Mouse (Mus musculus): Measurements from ENCODE around the gene Arr3.
A peak's percentile ranks its signal among the peaks of the same experiment; 100 is the strongest.

Gene Arr3

DNA sequence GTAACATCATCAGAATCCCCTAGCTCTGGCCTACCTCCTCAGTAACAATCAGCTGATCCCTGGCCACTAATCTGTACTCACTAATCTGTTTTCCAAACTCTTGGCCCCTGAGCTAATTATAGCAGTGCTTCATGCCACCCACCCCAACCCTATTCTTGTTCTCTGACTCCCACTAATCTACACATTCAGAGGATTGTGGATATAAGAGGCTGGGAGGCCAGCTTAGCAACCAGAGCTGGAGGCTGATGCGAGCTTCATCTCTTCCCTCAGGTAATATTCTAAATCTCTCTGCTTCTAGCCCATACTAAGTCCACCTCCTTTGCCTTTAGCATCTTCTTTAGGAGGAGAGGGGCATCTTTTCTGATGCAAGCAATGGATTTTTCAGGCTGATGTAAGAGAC lies at the start of gene Arr3:
Arr3 (plus strand) TSS at position 184 of the 400 bp plus-strand sequence.
- no peak for DNase-seq

DNA sequence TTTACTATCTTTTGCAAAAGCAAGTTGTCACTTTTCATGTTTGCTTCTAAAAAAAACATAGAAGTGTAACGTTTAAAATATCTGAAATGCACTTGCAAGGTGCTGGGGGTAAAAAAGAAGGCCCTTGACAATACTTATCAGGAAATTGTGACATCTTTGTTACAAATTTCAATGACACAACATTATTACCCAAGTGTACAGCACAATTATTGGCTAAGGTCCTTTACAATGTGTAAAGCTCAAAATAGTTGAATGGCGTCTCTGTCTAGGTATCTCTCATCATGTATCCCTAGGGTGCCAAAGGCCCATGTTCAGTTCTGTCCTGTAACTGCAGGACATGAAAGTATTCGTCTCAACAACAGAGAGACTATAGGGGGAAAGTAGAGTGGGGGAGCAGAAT lies 49.3 kb upstream of the Arr3 start:
- DNase-seq = no peak

DNA sequence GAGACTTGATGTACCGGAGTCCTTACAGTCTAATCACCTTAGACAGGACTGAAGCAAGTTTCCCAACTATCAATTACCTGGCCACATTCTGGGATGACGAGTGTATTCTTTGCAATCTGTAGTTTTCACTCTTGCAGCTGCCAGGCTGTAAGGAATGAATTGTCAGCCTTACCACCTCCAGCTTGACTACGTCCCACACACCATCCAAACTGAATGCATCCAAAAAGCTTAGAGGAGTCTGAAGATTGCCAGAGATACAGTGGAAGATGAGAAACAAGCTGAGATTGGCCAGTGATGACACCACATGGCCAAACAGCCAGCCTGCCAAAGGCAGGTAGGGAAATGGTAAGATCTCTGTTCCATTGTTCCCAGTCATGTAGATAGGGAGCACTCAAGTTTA lies 39.6 kb upstream of the Arr3 start:
- DNase-seq = no peak

DNA sequence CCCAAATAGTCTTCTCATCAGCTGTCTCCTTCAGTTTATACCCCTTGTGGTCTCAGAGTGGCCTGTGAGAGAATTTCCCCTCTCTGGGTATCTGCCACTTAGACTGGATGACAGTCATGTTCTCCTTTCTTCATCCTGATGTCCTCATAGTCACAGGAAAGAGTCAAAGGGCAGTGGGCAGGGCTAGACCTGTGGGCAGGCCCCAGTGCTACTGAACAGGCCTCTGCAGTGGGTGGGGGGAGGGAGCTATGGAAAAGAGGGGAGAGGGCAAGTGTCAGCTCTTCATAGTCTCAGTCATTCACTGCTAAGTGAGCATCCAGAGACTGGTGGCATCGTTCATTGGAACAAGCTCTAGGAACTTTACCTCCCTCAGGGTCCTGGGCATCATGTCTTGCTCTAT lies 33.3 kb upstream of the Arr3 start, which contains the start of gene Awat1:
Awat1 (plus strand) TSS at position 301 of the 400 bp plus-strand sequence.
- no peak for DNase-seq

DNA sequence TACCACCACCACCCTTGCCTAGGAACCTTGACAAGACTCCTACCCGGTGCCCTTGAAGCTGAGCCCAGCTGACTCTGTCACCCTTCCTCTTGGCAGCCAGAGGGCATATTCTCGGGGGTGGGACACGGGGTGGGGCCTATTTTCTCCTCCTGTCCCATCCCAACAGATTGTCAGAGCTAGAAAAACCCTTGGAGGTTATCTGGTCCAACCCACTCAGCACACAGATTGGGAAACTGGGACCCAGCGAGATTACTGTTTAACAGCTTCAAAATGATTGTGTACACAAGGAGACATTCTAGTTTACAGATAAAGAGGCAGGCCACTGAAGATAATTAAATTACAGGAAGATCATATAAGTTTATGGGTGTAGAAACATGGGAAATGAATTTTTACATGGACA lies 10.5 kb upstream of the Arr3 start, which contains the start of gene P2ry4:
P2ry4 (minus strand) TSS at position 79 of the 400 bp plus-strand sequence.
- no peak for DNase-seq

DNA sequence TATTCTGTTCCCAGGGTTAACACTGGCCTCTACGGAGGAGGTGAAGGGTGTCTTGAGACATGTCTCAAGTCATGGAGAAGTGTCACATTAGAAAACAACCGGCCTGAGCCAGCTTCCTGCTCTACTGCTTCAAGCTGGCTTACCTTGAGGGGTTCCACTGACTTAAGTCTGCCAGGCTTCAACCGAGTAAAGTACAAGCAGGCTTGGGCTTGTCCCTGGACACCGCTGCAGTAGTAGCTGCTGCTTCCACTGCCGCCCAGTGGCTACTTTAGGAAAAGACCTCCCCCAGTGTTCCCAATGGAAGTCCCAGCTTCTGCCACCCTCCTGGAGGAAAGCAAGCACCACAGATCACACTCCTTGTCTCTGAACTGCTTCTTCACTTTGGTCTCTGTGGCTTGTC lies 7.9 kb upstream of the Arr3 start:
- DNase-seq = no peak

DNA sequence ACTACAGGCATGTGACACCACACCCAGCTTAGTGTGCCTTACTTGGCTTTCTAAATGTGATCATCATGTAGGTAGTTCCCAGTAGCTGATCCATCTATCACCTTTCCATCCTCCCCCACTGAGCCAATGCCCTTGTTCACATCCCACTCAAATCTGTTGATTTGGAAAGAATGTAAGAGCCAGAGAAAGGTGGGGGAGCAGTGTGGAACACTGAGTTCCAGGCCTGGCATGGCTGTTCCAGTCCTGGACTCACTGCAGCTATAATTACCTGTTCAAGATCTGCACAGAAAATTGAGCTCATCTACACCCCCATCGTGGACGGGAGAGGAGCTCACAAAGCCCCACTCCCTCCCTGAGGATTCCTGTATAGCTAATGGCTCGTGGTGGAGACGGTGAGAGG lies 5.5 kb upstream of the Arr3 start:
- no peak for DNase-seq

DNA sequence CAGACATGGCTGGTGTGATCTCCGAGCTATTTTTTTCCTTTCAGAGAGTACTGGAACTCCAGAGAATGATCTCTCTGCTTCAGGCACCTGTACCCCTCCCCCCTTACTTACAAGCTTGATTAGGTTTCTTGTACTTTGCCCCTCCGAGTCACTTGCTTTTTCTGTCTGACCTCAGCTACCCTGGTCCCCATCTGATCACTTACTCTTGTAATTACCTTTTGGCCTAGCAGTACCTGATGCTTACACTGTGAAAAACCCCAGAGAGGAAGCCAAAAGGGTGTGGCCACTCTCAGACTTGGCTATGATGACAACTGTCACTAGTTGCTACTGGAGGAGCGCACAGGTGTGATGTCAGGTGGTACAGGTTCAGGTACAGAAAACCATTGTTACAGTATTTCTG lies 13.2 kb downstream of the Arr3 start:
- DNase-seq = no peak

DNA sequence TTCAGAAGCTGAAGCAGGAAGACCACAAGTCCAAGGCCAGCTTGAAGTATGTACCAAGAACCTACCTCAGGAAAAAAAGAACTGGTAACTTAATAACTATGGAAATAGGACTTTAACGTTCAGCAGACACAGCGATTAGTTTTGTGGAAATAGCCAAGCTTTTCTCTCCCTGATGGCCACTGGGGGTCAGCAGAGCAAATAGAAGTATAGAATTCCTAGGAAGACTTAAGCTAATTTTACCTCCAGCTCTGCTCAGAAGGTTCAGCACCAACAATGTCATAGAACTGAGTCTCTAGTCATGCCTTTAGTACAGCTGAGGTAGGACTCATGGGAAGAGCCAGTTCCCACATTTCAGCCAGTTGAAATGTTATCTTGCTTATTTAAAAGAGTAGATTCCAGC lies 16.1 kb downstream of the Arr3 start:
- no peak for DNase-seq

DNA sequence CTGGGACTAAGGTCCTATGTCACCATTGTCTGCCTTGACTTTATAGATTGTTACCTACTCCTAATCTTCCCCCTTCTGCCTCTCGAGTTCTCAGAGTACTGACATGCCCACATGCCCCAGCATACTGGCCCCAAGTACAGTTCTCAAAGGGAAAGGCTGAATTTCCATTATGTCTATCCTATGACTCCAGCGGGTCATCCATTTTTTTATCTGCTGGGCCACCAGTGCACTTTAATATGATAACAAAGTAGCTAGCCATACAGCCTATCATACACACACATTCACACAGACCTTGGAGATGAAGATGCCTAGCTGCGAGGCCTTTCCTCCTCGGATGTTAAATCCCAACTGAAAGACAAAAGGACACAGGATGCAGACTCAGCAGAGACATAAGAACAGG lies 18.9 kb downstream of the Arr3 start:
- DNase-seq = no peak

DNA sequence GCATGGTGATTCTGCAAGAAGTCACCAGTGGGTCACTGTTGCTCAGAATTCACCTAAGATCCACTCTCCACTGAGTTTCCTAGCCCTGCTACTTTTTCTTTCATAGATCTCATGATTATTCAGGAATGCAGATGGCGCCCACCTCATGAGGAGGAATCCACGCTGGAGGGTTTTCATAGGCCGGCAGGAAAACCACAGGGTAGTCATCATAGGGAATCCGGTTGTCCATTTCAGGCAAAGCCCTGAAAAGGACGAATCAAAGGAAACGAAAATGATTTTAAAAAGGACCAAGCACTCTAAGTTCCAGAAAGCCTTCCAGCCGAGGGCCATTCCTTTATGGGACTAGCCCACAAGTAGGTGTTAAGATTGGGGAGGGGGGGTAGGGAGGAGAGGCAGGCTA lies 19.8 kb downstream of the Arr3 start:
- DNase-seq = no peak

DNA sequence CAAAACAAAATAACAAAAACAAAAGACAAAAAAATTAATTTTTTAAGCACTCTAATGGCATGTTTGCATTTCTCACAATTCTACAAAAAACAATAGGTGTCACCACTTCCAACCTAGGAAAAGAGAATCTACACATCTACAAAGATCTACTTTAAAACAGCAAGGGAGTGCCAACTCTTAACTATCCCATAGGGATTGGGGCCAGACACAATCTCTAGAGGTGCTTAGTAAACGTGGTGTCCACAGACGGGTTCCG lies 20.2 kb downstream of the Arr3 start, which contains the start of gene Kif4:
Kif4 (plus strand) TSS at position 192 of the 256 bp plus-strand sequence.
- no peak for DNase-seq

DNA sequence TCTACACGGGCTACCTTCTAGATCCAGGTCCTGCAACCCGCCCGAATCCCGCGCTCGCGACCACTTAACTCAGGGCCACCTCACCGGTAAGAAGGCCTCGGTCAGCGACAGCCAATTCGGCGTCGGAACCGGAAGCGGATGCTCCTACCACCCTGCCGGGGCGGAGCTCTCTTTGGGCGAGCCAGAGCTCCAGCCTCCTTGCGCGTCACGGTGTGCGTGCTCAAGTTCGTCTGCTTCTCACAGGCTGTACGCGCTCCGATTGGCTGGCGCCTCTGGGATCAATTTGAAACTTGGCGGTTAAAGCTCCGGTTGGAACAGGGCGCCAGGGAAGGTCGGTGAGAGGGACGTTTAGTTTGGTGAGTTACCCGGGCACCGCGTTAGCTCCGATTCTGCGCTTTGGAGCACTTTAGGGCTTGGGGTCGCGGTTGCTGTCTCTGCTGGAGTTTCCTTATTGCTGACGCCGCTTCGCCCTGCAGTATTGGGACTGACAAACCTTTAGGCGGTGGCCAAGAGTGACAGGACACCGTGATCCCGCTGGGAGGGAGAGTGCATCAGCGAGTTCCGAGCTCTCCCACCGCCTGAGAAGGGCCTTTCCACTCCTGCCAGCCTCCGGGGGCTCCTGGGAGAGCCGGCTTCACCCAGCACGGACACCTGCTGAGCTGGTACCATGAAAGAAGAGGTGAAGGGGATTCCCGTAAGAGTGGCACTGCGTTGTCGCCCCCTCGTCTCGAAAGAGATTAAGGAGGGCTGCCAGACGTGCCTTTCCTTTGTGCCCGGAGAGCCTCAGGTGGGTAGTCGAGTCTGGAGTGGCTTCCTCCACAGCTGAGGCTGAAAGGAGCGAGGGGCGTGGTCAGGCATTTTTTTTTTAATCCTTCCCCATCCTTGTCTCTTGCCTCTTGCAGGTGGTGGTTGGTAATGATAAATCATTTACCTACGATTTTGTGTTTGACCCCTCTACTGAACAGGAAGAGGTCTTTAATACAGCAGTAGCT lies 20.8 kb downstream of the Arr3 start, which contains the start of gene Pdzd11:
Pdzd11 (minus strand) TSS at position 767 of the 992 bp plus-strand sequence.
- peak; percentile 99 for DNase-seq

DNA sequence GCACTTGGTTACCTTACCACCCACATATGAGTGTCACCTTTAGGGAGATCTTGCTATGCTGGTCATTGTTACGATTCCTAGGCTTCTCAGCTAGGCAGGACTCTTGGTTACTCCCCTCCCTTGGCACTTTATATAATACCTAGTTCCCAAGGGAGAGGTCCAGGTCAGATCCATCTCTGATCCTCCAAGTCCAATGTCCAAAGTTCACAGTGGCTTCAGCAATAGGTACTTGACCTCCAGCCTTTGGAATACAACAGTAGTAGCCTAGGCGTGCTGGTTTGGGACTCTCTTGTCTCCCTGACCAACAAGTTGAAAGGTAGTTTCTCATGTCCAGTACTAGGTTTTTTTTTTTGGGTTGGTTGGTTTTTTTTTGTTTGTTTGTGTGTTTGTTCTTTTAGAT lies 23.8 kb downstream of the Arr3 start:
- DNase-seq = no peak

DNA sequence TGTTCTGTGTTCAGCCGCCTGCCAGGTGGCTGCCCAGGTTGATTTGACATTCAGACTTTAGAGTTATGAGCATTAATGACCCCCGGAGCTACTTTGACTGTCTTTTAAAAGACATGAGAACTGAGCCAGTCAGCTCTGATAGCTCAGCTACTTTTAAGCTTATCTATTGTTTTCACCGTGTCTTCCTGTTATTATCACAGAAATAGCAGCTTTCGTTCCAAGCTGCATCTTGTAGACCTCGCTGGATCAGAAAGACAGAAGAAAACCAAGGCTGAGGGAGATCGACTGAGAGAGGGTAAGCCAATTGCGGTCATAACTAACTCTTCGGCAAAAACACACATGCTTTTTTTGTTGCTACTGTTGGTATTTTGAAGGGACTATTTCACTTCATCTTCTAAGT lies 33.2 kb downstream of the Arr3 start:
- DNase-seq = no peak

DNA sequence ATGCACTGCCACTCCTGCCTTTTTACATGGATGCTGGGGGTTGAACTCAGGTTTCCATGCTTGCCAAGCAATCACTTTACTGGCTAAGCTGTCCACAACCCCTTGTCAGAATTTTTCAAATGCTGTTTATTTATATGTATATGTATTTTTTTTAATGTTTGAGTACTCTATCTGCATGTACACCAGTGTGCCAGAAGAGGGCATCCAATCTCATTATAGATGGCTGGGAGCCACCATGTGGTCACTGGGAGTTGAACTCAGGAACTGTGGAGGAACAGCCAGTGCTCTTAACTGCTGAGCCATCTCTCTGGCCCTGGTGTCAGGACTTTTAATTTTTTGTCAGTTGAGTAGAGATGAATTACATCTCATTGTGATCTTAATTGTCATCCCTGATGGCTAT lies 47.6 kb downstream of the Arr3 start:
- DNase-seq = no peak

DNA sequence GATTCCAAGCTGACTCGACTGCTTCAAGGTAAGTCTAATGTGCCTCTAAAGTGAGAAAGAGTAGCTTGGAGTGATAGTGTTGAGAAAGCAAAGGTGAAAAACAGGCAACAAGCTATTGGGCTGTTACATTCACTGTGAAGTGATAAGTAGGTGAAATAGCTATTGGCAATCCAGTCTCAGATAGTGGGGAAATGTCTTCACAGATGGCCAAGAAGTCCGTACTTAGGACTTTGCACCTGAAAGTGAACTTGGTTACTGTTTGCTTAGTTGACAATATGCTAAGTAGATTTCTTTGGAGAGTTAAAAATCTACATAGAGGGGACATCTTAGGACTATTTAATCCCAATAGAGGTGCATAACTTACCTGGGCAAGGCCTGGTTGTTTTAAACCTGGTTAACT lies 59.5 kb downstream of the Arr3 start:
- DNase-seq = no peak
